Mouse (Mus musculus) 3134 (cell line): ENCODE measurements at regions not wholly inside any gene's neighbourhood (a gene's known extent, or its start where the extent isn't known, plus 50 kb on each side); places are given as distances from the start of the nearest gene placed in this dataset.

Experiments
- DNase-seq: peaks from one replicate; pipeline ENCODE4 v3.0.0-alpha.2; 2011; ENCODE audit warnings: low spot score; ENCODE audit not compliant: insufficient read length; ENCODE audit errors: extremely low read depth

GRCm38 (mm10) chr4:68179551-68179950 is 774.6 kb downstream of the Brinp1 start:
- DNase-seq = no peak

GRCm38 (mm10) chr4:68156499-68156898 is 797.7 kb downstream of the Brinp1 start:
- DNase-seq = no peak

GRCm38 (mm10) chr4:68148483-68149069 is 805.6 kb downstream of the Brinp1 start:
- DNase-seq = no peak

- no peak for DNase-seq
Measured at GRCm38 (mm10) chr4:68128124-68128523, 826.1 kb downstream of the Brinp1 start.

- no peak for DNase-seq
Measured at GRCm38 (mm10) chr4:68114502-68114901, 839.7 kb downstream of the Brinp1 start.

GRCm38 (mm10) chr4:68085255-68085654 is 868.9 kb downstream of the Brinp1 start:
- DNase-seq = no peak

- DNase-seq = no peak
Measured at GRCm38 (mm10) chr4:68056813-68057578, 897.2 kb downstream of the Brinp1 start.

GRCm38 (mm10) chr4:68022891-68023303 is 931.3 kb downstream of the Brinp1 start:
- DNase-seq = peak; percentile 4

GRCm38 (mm10) chr4:68011371-68011770 is 942.8 kb downstream of the Brinp1 start:
- no peak for DNase-seq

GRCm38 (mm10) chr4:67994796-67995283 is 959.4 kb downstream of the Brinp1 start:
- no peak for DNase-seq

GRCm38 (mm10) chr4:67963456-67963855 is 990.7 kb downstream of the Brinp1 start:
- DNase-seq = no peak

GRCm38 (mm10) chr4:67948000-67948399 is 1006.2 kb downstream of the Brinp1 start:
- DNase-seq = no peak

GRCm38 (mm10) chr4:67932481-67932880 is 1021.7 kb downstream of the Brinp1 start:
- DNase-seq = no peak

- DNase-seq = no peak
Measured at GRCm38 (mm10) chr4:67899109-67899508, 1055.1 kb downstream of the Brinp1 start.

- no peak for DNase-seq
Measured at GRCm38 (mm10) chr4:67891946-67892575, 1062.1 kb downstream of the Brinp1 start.

- no peak for DNase-seq
Measured at GRCm38 (mm10) chr4:67887954-67888353, 1060.6 kb downstream of the Tlr4 start.

- DNase-seq = no peak
Measured at GRCm38 (mm10) chr4:67885204-67885603, 1057.8 kb downstream of the Tlr4 start.

- DNase-seq = no peak
Measured at GRCm38 (mm10) chr4:67862218-67862617, 1034.8 kb downstream of the Tlr4 start.

GRCm38 (mm10) chr4:67861801-67862200 is 1034.4 kb downstream of the Tlr4 start:
- no peak for DNase-seq

GRCm38 (mm10) chr4:67853001-67853400 is 1025.6 kb downstream of the Tlr4 start:
- no peak for DNase-seq

- DNase-seq = no peak
Measured at GRCm38 (mm10) chr4:67833397-67833796, 1006.0 kb downstream of the Tlr4 start.

- no peak for DNase-seq
Measured at GRCm38 (mm10) chr4:67825484-67825883, 998.1 kb downstream of the Tlr4 start.
